Mouse (Mus musculus): ENCODE measurements around the gene Chtop. TPM values are rescaled to one million over a fixed set of nuclear protein-coding genes. Genes with fewer than 3 reads are reported as not detected.

Gene Chtop
- polyA plus RNA-seq, 1 experiment from 2014 or later, result 151 TPM

GRCm38 (mm10) chr3:90514691-90515090, 5.4 kb upstream of the Chtop start:
- ATAC-seq (replicated peaks; ENCODE audit: low FRiP score) (peak; percentile 68), DNase-seq (ENCODE audit: low spot score) (peak; percentile 74)
- H3K36me3 ChIP-seq (ENCODE audit: control insufficient read depth, insufficient read depth, low read length), result no peaks in the 10 kb centered on the region
- no peaks in the 10 kb centered on the region for H3K9me3 ChIP-seq (ENCODE audit: control insufficient read depth, low read length)
- H3K4me1 ChIP-seq (replicated peaks; ENCODE audit: control insufficient read depth, insufficient read depth, low read length), result peaks cover 3% of the 10 kb centered on the region; the same call in 1 of the 2 replicates
- under 1% methylated on average over 10 of the region's 10 CpGs for WGBS
- H3K27ac ChIP-seq (ENCODE audit: low read depth, low read length), result no peak overlapping the region
- H3K4me3 ChIP-seq (ENCODE audit: low read depth, low read length), result peak overlapping the region; percentile 22
- H3K27me3 ChIP-seq (ENCODE audit: control insufficient read depth, insufficient read depth, low read length), result peaks cover 12% of the 10 kb centered on the region
- H3K9ac ChIP-seq (ENCODE audit: low read length), result peak overlapping the region; percentile 33
- peak overlapping the region; percentile 66 for H3K4me2 ChIP-seq (ENCODE audit: low read depth, low read length, severe bottlenecking)

GRCm38 (mm10) chr3:90513796-90514590, 4.7 kb upstream of the Chtop start, which contains the start of the genes S100a1 and S100a13:
Gene S100a1, minus strand, starts transcription at chr3:90514392.
Gene S100a13, plus strand, starts transcription at chr3:90514435.
- ATAC-seq (replicated peaks; ENCODE audit: low FRiP score) (0 out of 2 replicates have a peak, but pooled peaks have one; percentile 8), DNase-seq (ENCODE audit: low spot score) (no peak)
- Histone ChIP-seq H3K36me3 (ENCODE audit: control insufficient read depth, insufficient read depth, low read length) (no peaks in the 10 kb centered on the region), H3K4me1 (replicated peaks; ENCODE audit: control insufficient read depth, insufficient read depth, low read length) (peaks cover 3% of the 10 kb centered on the region; the same call in 1 of the 2 replicates), H3K4me2 (ENCODE audit: low read depth, low read length, severe bottlenecking) (peak within 1 kb of the TSS; percentile 66), H3K27me3 (ENCODE audit: control insufficient read depth, insufficient read depth, low read length) (peaks cover 12% of the 10 kb centered on the region), H3K9ac (ENCODE audit: low read length) (peak within 1 kb of the TSS; percentile 33), H3K4me3 (ENCODE audit: low read depth, low read length) (peak within 1 kb of the TSS; percentile 22), H3K27ac (ENCODE audit: low read depth, low read length) (no peak within 1 kb of the TSS), H3K9me3 (ENCODE audit: control insufficient read depth, low read length) (no peaks in the 10 kb centered on the region)
- 4% methylated on average over 25 of the region's 25 CpGs for WGBS

- Histone ChIP-seq H3K27me3 (ENCODE audit: control insufficient read depth, insufficient read depth, low read length) (peaks cover 12% of the 10 kb centered on the region), H3K9ac (ENCODE audit: low read length) (no peak overlapping the region), H3K4me2 (ENCODE audit: low read depth, low read length, severe bottlenecking) (no peak overlapping the region), H3K4me1 (replicated peaks; ENCODE audit: control insufficient read depth, insufficient read depth, low read length) (peaks cover 3% of the 10 kb centered on the region; the same call in 1 of the 2 replicates), H3K27ac (ENCODE audit: low read depth, low read length) (no peak overlapping the region), H3K9me3 (ENCODE audit: control insufficient read depth, low read length) (no peaks in the 10 kb centered on the region), H3K36me3 (ENCODE audit: control insufficient read depth, insufficient read depth, low read length) (no peaks in the 10 kb centered on the region), H3K4me3 (ENCODE audit: low read depth, low read length) (no peak overlapping the region)
- WGBS, result 79% methylated on average over 9 of the region's 9 CpGs
- DNase-seq (ENCODE audit: low spot score), result no peak
- no peak for ATAC-seq (replicated peaks; ENCODE audit: low FRiP score)
Measured at GRCm38 (mm10) chr3:90512948-90513642, 3.8 kb upstream of the Chtop start.

GRCm38 (mm10) chr3:90512276-90512675, 3.0 kb upstream of the Chtop start:
- no peak for ATAC-seq (replicated peaks; ENCODE audit: low FRiP score)
- WGBS, result 88% methylated on average over 5 of the region's 5 CpGs
- H3K36me3 ChIP-seq (ENCODE audit: control insufficient read depth, insufficient read depth, low read length), result no peaks in the 10 kb centered on the region
- H3K27me3 ChIP-seq (ENCODE audit: control insufficient read depth, insufficient read depth, low read length), result peaks cover 12% of the 10 kb centered on the region
- no peak overlapping the region for H3K4me2 ChIP-seq (ENCODE audit: low read depth, low read length, severe bottlenecking)
- DNase-seq (ENCODE audit: low spot score), result no peak
- H3K4me1 ChIP-seq (replicated peaks; ENCODE audit: control insufficient read depth, insufficient read depth, low read length), result peaks cover 10% of the 10 kb centered on the region; the same call in 1 of the 2 replicates
- no peak overlapping the region for H3K4me3 ChIP-seq (ENCODE audit: low read depth, low read length)
- H3K9me3 ChIP-seq (ENCODE audit: control insufficient read depth, low read length), result no peaks in the 10 kb centered on the region
- no peak overlapping the region for H3K9ac ChIP-seq (ENCODE audit: low read length)
- H3K27ac ChIP-seq (ENCODE audit: low read depth, low read length), result no peak overlapping the region

GRCm38 (mm10) chr3:90509747-90510123, 437 bp upstream of the Chtop start:
- peak; percentile 29 for ATAC-seq (replicated peaks; ENCODE audit: low FRiP score)
- H3K4me1 ChIP-seq (replicated peaks; ENCODE audit: control insufficient read depth, insufficient read depth, low read length), result peaks cover 10% of the 10 kb centered on the region; the same call in 1 of the 2 replicates
- DNase-seq (ENCODE audit: low spot score), result no peak
- no peak overlapping the region; the same call in 1 of the 2 replicates for H3K9ac ChIP-seq (ENCODE audit: low read length)
- H3K9me3 ChIP-seq (ENCODE audit: control insufficient read depth, low read length), result no peaks in the 10 kb centered on the region
- peak overlapping the region; percentile 93; the same call in 1 of the 2 replicates for H3K4me3 ChIP-seq (ENCODE audit: low read depth, low read length)
- peak overlapping the region; percentile 35; the same call in 1 of the 2 replicates for H3K4me2 ChIP-seq (ENCODE audit: low read depth, low read length, severe bottlenecking)
- WGBS, result 6% methylated on average over 2 of the region's 2 CpGs
- peaks cover 5% of the 10 kb centered on the region for H3K27me3 ChIP-seq (ENCODE audit: control insufficient read depth, insufficient read depth, low read length)
- H3K36me3 ChIP-seq (ENCODE audit: control insufficient read depth, insufficient read depth, low read length), result peaks cover 4% of the 10 kb centered on the region; the same call in 1 of the 2 replicates
- 0 out of 2 replicates have a peak overlapping the region, but pooled peaks have one; percentile 4 for H3K27ac ChIP-seq (ENCODE audit: low read depth, low read length)

GRCm38 (mm10) chr3:90508287-90508949, 880 bp downstream of the Chtop start:
- Histone ChIP-seq H3K9ac (ENCODE audit: low read length) (peak overlapping the region; percentile 99), H3K27me3 (ENCODE audit: control insufficient read depth, insufficient read depth, low read length) (peaks cover 3% of the 10 kb centered on the region; the same call in 1 of the 2 replicates), H3K4me1 (replicated peaks; ENCODE audit: control insufficient read depth, insufficient read depth, low read length) (peaks cover 7% of the 10 kb centered on the region; the same call in 1 of the 2 replicates), H3K36me3 (ENCODE audit: control insufficient read depth, insufficient read depth, low read length) (peaks cover 4% of the 10 kb centered on the region; the same call in 1 of the 2 replicates), H3K27ac (ENCODE audit: low read depth, low read length) (no peak overlapping the region), H3K4me3 (ENCODE audit: low read depth, low read length) (peak overlapping the region; percentile 93), H3K9me3 (ENCODE audit: control insufficient read depth, low read length) (no peaks in the 10 kb centered on the region), H3K4me2 (ENCODE audit: low read depth, low read length, severe bottlenecking) (peak overlapping the region; percentile 59)
- 5% methylated on average over 20 of the region's 20 CpGs for WGBS
- ATAC-seq (replicated peaks; ENCODE audit: low FRiP score), result no peak
- DNase-seq (ENCODE audit: low spot score), result no peak

- Histone ChIP-seq H3K4me2 (ENCODE audit: low read depth, low read length, severe bottlenecking) (no peak overlapping the region), H3K4me3 (ENCODE audit: low read depth, low read length) (no peak overlapping the region), H3K9me3 (ENCODE audit: control insufficient read depth, low read length) (no peaks in the 10 kb centered on the region), H3K9ac (ENCODE audit: low read length) (no peak overlapping the region), H3K27me3 (ENCODE audit: control insufficient read depth, insufficient read depth, low read length) (no peaks in the 10 kb centered on the region), H3K4me1 (replicated peaks; ENCODE audit: control insufficient read depth, insufficient read depth, low read length) (peaks cover 7% of the 10 kb centered on the region; the same call in 1 of the 2 replicates), H3K27ac (ENCODE audit: low read depth, low read length) (no peak overlapping the region), H3K36me3 (ENCODE audit: control insufficient read depth, insufficient read depth, low read length) (peaks cover 12% of the 10 kb centered on the region)
- ATAC-seq (replicated peaks; ENCODE audit: low FRiP score), result no peak
- WGBS, result 95% methylated on average over 3 of the region's 3 CpGs
- no peak for DNase-seq (ENCODE audit: low spot score)
Measured at GRCm38 (mm10) chr3:90506362-90506761, 2.9 kb downstream of the Chtop start.

- H3K9ac ChIP-seq (ENCODE audit: low read length), result no peak overlapping the region
- H3K4me3 ChIP-seq (ENCODE audit: low read depth, low read length), result no peak overlapping the region
- 93% methylated on average over 5 of the region's 5 CpGs for WGBS
- H3K27ac ChIP-seq (ENCODE audit: low read depth, low read length), result no peak overlapping the region
- H3K9me3 ChIP-seq (ENCODE audit: control insufficient read depth, low read length), result no peaks in the 10 kb centered on the region
- H3K36me3 ChIP-seq (ENCODE audit: control insufficient read depth, insufficient read depth, low read length), result peaks cover 12% of the 10 kb centered on the region
- H3K27me3 ChIP-seq (ENCODE audit: control insufficient read depth, insufficient read depth, low read length), result no peaks in the 10 kb centered on the region
- no peak for DNase-seq (ENCODE audit: low spot score)
- no peak for ATAC-seq (replicated peaks; ENCODE audit: low FRiP score)
- peaks cover 7% of the 10 kb centered on the region; the same call in 1 of the 2 replicates for H3K4me1 ChIP-seq (replicated peaks; ENCODE audit: control insufficient read depth, insufficient read depth, low read length)
- no peak overlapping the region for H3K4me2 ChIP-seq (ENCODE audit: low read depth, low read length, severe bottlenecking)
Measured at GRCm38 (mm10) chr3:90505216-90505615, 4.1 kb downstream of the Chtop start.
